Mouse (Mus musculus) embryonic facial prominence, embryonic 14.5 days (tissue): Measurements from ENCODE around the gene Lzts2. TPM values are rescaled to one million over a fixed set of nuclear protein-coding genes. Genes with fewer than 3 reads are reported as not detected.
A peak's percentile ranks its signal among the peaks of the same experiment; 100 is the strongest.

Experiments
- ATAC-seq: fragments of 200-750 bp; cut with Nextera tagmentation; 2 replicates; pipeline ENCODE4 v1.8.0; 2017; ENCODE audit warnings: low read depth, moderate number of reproducible peaks, moderate TSS enrichment
- DNase-seq: peaks from one replicate; pipeline ENCODE4 v3.0.0-alpha.2; 2015; ENCODE audit warnings: low spot score
- H3K27ac ChIP-seq: fragments of 300-500 bp; sonication (generic); replicated peaks from 2 replicates; pipeline ENCODE4 v1.5.1; 2014; ENCODE audit warnings: low read depth, mild to moderate bottlenecking, low read length, moderate library complexity
- H3K27me3 ChIP-seq: fragments of 300-500 bp; sonication (generic); replicated peaks from 2 replicates; pipeline ENCODE4 v1.6.1; 2014; ENCODE audit warnings: low read length; ENCODE audit not compliant: control insufficient read depth, insufficient read depth
- H3K36me3 ChIP-seq: fragments of 300-500 bp; sonication (generic); 2 replicates; pipeline ENCODE4 v1.6.1; 2014; ENCODE audit warnings: low read length, mixed read lengths; ENCODE audit not compliant: control insufficient read depth, insufficient read depth
- H3K4me1 ChIP-seq: fragments of 300-500 bp; sonication (generic); 2 replicates; pipeline ENCODE4 v1.6.1; 2014; ENCODE audit warnings: antibody characterized with exemption, low read length; ENCODE audit not compliant: control insufficient read depth, insufficient read depth
- H3K4me2 ChIP-seq: fragments of 300-500 bp; sonication (generic); 2 replicates; pipeline ENCODE4 v1.6.1; 2014; ENCODE audit warnings: low read depth, mild to moderate bottlenecking, low read length, moderate library complexity, mixed read lengths
- H3K4me3 ChIP-seq: fragments of 300-500 bp; sonication (generic); 2 replicates; pipeline ENCODE4 v1.5.1; 2014; ENCODE audit warnings: low read depth, mild to moderate bottlenecking, low read length
- H3K9ac ChIP-seq: fragments of 300-500 bp; sonication (generic); 2 replicates; pipeline ENCODE4 v1.6.1; 2014; ENCODE audit warnings: low read depth, mild to moderate bottlenecking, low read length, moderate library complexity, mixed read lengths
- H3K9me3 ChIP-seq: fragments of 300-500 bp; sonication (generic); 2 replicates; pipeline ENCODE4 v1.6.1; 2016; ENCODE audit warnings: low read length; ENCODE audit not compliant: control insufficient read depth
- WGBS: fragments of 180-500 bp; shearing (Covaris S2); extraction: QIAGEN DNeasy Blood & Tissue Kit; methylation state at CpG from one replicate; pipeline ENCODE4 v1.1.7; 2014; 5-methylcytosine and 5-hydroxymethylcytosine counted together
- polyA plus RNA-seq: library from polyadenylated mRNA; unstranded; fragments of >200 nt; fragmentation: Nextera tagmentation; extraction: Ambion mirVana; gene quantifications from 2 replicates; pipeline ENCODE4 v1.2.1, GENCODE M21; 2014

The Lzts2 gene
- polyA plus RNA-seq, 1 experiment from 2014 or later: 51.2 TPM

GRCm38 (mm10) chr19:45016341-45017215, 2.4 kb downstream of the Lzts2 start:
- DNase-seq (peak; percentile 96), ATAC-seq (peak; percentile 58)
- Histone ChIP-seq H3K4me3 (peak overlapping the region; percentile 63), H3K27me3 (no peaks in the 10 kb centered on the region), H3K4me2 (peak overlapping the region; percentile 70), H3K9ac (peak overlapping the region; percentile 87), H3K27ac (peak overlapping the region; percentile 99), H3K9me3 (no peaks in the 10 kb centered on the region), H3K4me1 (peaks cover 39% of the 10 kb centered on the region), H3K36me3 (peaks cover 6% of the 10 kb centered on the region; the same call in 1 of the 2 replicates)
- 1% methylated on average over 17 of the region's 18 CpGs for WGBS

GRCm38 (mm10) chr19:45017216-45017771, 3.1 kb downstream of the Lzts2 start:
- H3K4me3 ChIP-seq: peak overlapping the region; percentile 63
- H3K9ac ChIP-seq: peak overlapping the region; percentile 87
- peaks cover 12% of the 10 kb centered on the region for H3K36me3 ChIP-seq
- peak overlapping the region; percentile 70 for H3K4me2 ChIP-seq
- peak; percentile 41 for ATAC-seq
- 1% methylated on average over 7 of the region's 27 CpGs for WGBS
- peak overlapping the region; percentile 99 for H3K27ac ChIP-seq
- DNase-seq: peak; percentile 93
- no peaks in the 10 kb centered on the region for H3K9me3 ChIP-seq
- peaks cover 39% of the 10 kb centered on the region for H3K4me1 ChIP-seq
- H3K27me3 ChIP-seq: no peaks in the 10 kb centered on the region

GRCm38 (mm10) chr19:45017909-45018308, 3.7 kb downstream of the Lzts2 start:
- DNase-seq (peak; percentile 91), ATAC-seq (peak; percentile 62)
- H3K27me3 ChIP-seq: no peaks in the 10 kb centered on the region
- peaks cover 37% of the 10 kb centered on the region for H3K4me1 ChIP-seq
- H3K4me2 ChIP-seq: peak overlapping the region; percentile 70
- peak overlapping the region; percentile 99 for H3K27ac ChIP-seq
- H3K9me3 ChIP-seq: no peaks in the 10 kb centered on the region
- peak overlapping the region; percentile 63 for H3K4me3 ChIP-seq
- peak overlapping the region; percentile 87 for H3K9ac ChIP-seq
- WGBS: 0% methylated on average over 4 of the region's 48 CpGs
- peaks cover 17% of the 10 kb centered on the region for H3K36me3 ChIP-seq

DNA sequence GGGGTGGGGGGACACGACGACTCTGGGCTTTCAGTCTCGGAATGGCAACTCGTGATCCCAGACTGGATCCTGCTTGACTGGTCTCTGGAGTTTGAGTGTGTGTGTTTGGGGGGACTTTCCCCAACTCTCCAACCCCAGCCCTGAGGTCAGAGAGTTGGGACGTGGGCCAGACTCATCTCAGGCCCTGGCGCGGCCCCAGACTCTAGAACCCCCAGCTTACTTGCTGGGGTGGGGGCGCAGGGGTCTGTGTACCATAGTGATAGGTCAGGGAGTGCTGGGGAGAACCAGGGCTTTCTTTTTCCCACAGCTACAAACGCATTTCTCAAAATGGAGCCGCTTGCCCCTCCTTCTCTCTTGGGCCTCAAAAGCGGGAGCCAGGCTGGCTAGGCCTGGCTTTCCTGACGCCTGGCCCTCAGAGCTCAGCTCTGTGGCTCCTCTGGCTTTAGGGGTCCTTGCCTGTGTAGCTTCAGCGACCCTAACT, 4.2 kb downstream of the Lzts2 start:
- Histone ChIP-seq H3K4me2 (peak overlapping the region; percentile 70), H3K4me3 (peak overlapping the region; percentile 63), H3K4me1 (peaks cover 34% of the 10 kb centered on the region), H3K36me3 (peaks cover 21% of the 10 kb centered on the region), H3K9me3 (no peaks in the 10 kb centered on the region), H3K9ac (peak overlapping the region; percentile 87), H3K27ac (peak overlapping the region; percentile 99), H3K27me3 (no peaks in the 10 kb centered on the region)
- no peak for ATAC-seq
- 0% methylated on average over 7 of the region's 13 CpGs for WGBS
- peak; percentile 48 for DNase-seq

GRCm38 (mm10) chr19:45020348-45020747, 6.1 kb downstream of the Lzts2 start:
- peak overlapping the region; percentile 37; the same call in 1 of the 2 replicates for H3K9ac ChIP-seq
- H3K36me3 ChIP-seq: peaks cover 39% of the 10 kb centered on the region
- WGBS: 49% methylated on average over 6 of the region's 6 CpGs
- H3K27ac ChIP-seq: no peak overlapping the region
- ATAC-seq: no peak
- no peak overlapping the region for H3K4me3 ChIP-seq
- H3K4me2 ChIP-seq: peak overlapping the region; percentile 70
- H3K4me1 ChIP-seq: peaks cover 20% of the 10 kb centered on the region
- DNase-seq: no peak
- H3K9me3 ChIP-seq: no peaks in the 10 kb centered on the region
- H3K27me3 ChIP-seq: no peaks in the 10 kb centered on the region

DNA sequence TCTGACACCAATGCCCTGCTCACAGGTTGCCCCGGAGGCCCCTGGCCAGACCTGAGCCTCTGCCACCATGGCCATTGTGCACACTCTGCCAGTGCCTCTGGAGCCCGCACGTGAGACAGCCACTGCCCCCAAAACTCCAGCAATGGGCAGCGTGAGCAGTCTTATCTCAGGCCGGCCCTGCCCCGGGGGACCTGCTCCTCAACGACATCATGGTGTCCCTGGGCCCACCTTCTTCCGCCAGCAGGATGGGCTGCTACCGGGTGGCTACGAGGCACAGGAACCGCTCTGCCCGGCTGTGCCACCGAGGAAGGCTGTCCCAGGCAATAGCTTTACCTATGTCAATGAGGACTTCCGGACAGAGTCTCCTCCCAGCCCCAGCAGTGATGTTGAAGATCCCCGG, 7.1 kb downstream of the Lzts2 start:
- H3K27ac ChIP-seq: no peak overlapping the region
- no peak overlapping the region for H3K4me2 ChIP-seq
- ATAC-seq: no peak
- H3K36me3 ChIP-seq: peaks cover 49% of the 10 kb centered on the region
- H3K4me3 ChIP-seq: no peak overlapping the region
- DNase-seq: no peak
- no peaks in the 10 kb centered on the region for H3K27me3 ChIP-seq
- 0 out of 2 replicates have a peak overlapping the region, but pooled peaks have one; percentile 3 for H3K9ac ChIP-seq
- no peaks in the 10 kb centered on the region for H3K9me3 ChIP-seq
- 92% methylated on average over 14 of the region's 15 CpGs for WGBS
- peaks cover 20% of the 10 kb centered on the region for H3K4me1 ChIP-seq

GRCm38 (mm10) chr19:45023993-45024392, 9.8 kb downstream of the Lzts2 start:
- WGBS: 81% methylated on average over 10 of the region's 11 CpGs

DNA sequence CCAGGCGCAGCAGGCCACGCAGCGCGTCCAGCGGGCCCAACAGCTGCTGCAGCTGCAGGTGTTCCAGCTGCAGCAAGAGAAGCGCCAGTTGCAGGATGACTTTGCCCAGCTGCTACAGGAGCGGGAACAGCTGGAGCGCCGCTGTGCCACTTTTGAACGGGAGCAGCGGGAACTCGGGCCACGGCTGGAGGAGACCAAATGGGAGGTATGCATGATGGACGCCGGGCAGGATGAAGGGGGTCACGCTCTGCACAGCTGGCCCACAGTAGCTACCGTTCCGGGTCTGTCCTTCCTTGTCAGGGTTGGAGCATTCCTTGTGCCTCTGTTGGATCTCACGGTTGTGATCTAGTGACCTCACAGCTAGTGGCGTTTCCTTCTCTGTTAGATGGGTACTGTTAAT, 10.6 kb downstream of the Lzts2 start:
- Histone ChIP-seq H3K36me3 (peaks cover 74% of the 10 kb centered on the region), H3K27me3 (no peaks in the 10 kb centered on the region), H3K4me1 (peaks cover 13% of the 10 kb centered on the region), H3K4me2 (no peak overlapping the region), H3K27ac (no peak overlapping the region), H3K9ac (no peak overlapping the region), H3K4me3 (no peak overlapping the region), H3K9me3 (no peaks in the 10 kb centered on the region)
- ATAC-seq: no peak
- no peak for DNase-seq
- 88% methylated on average over 20 of the region's 20 CpGs for WGBS

More at GRCm38 (mm10) chr19:45023993-45024392, 9.8 kb downstream of the Lzts2 start:
- Histone ChIP-seq H3K4me1 (peaks cover 20% of the 10 kb centered on the region), H3K9me3 (no peaks in the 10 kb centered on the region), H3K4me3 (no peak overlapping the region), H3K27me3 (no peaks in the 10 kb centered on the region), H3K36me3 (peaks cover 74% of the 10 kb centered on the region), H3K9ac (no peak overlapping the region), H3K4me2 (no peak overlapping the region), H3K27ac (no peak overlapping the region)
- ATAC-seq: no peak
- DNase-seq: no peak
